Mouse (Mus musculus): ENCODE results near the gene Gdap2. TPM values are rescaled to one million over a fixed set of nuclear protein-coding genes. Genes with fewer than 3 reads are reported as not detected.

Gene Gdap2
- polyA plus RNA-seq, 1 experiment from 2014 or later = 30.9 TPM

- peaks cover 28% of the 10 kb centered on the region for H3K36me3 ChIP-seq
- no peak for DNase-seq (ENCODE audit: low spot score)
These were observed 32.0 kb downstream of the Gdap2 start for GRCm38 (mm10) chr3:100194210-100194609.

GRCm38 (mm10) chr3:100201554-100201953 is 39.4 kb downstream of the Gdap2 start:
- Histone ChIP-seq H3K9me3 (replicated peaks) (no peaks in the 10 kb centered on the region), H3K36me3 (peaks cover 53% of the 10 kb centered on the region), H3K4me1 (no peaks in the 10 kb centered on the region), H3K27me3 (ENCODE audit: low read depth, poor library complexity, severe bottlenecking) (no peaks in the 10 kb centered on the region), H3K4me3 (no peak overlapping the region), H3K27ac (replicated peaks) (no peak overlapping the region)
- WGBS = 97% methylated on average over 7 of the region's 7 CpGs
- DNase-seq (ENCODE audit: low spot score) = no peak

More at GRCm38 (mm10) chr3:100194210-100194609, 32.0 kb downstream of the Gdap2 start:
- H3K27me3 ChIP-seq (ENCODE audit: low read depth, poor library complexity, severe bottlenecking) = no peaks in the 10 kb centered on the region
- no peaks in the 10 kb centered on the region for H3K9me3 ChIP-seq (replicated peaks)
- 74% methylated on average over 5 of the region's 5 CpGs for WGBS
- no peaks in the 10 kb centered on the region for H3K4me1 ChIP-seq
- no peak overlapping the region for H3K4me3 ChIP-seq
- H3K27ac ChIP-seq (replicated peaks) = no peak overlapping the region

- Histone ChIP-seq H3K36me3 (peaks cover 37% of the 10 kb centered on the region), H3K4me3 (no peak overlapping the region), H3K27me3 (ENCODE audit: low read depth, poor library complexity, severe bottlenecking) (no peaks in the 10 kb centered on the region), H3K27ac (replicated peaks) (no peak overlapping the region), H3K4me1 (no peaks in the 10 kb centered on the region), H3K9me3 (replicated peaks) (no peaks in the 10 kb centered on the region)
- no peak for DNase-seq (ENCODE audit: low spot score)
- WGBS = 80% methylated on average over 1 of the region's 1 CpGs
These were observed 44.8 kb downstream of the Gdap2 start for GRCm38 (mm10) chr3:100206973-100207372.

- H3K27me3 ChIP-seq (ENCODE audit: low read depth, poor library complexity, severe bottlenecking) = no peaks in the 10 kb centered on the region
- DNase-seq (ENCODE audit: low spot score) = no peak
- no peak overlapping the region for H3K4me3 ChIP-seq
- no peaks in the 10 kb centered on the region for H3K9me3 ChIP-seq (replicated peaks)
- 92% methylated on average over 5 of the region's 5 CpGs for WGBS
- no peaks in the 10 kb centered on the region for H3K4me1 ChIP-seq
- H3K36me3 ChIP-seq = no peaks in the 10 kb centered on the region
- H3K27ac ChIP-seq (replicated peaks) = no peak overlapping the region
These were observed 53.3 kb downstream of the Gdap2 start for GRCm38 (mm10) chr3:100215469-100215868.

GRCm38 (mm10) chr3:100225326-100225959 is 63.3 kb downstream of the Gdap2 start:
- Histone ChIP-seq H3K27ac (replicated peaks) (no peak overlapping the region), H3K4me1 (no peaks in the 10 kb centered on the region), H3K4me3 (no peak overlapping the region), H3K9me3 (replicated peaks) (no peaks in the 10 kb centered on the region), H3K36me3 (no peaks in the 10 kb centered on the region), H3K27me3 (ENCODE audit: low read depth, poor library complexity, severe bottlenecking) (no peaks in the 10 kb centered on the region)
- 89% methylated on average over 12 of the region's 12 CpGs for WGBS
- DNase-seq (ENCODE audit: low spot score) = no peak

GRCm38 (mm10) chr3:100227509-100227908 is 65.3 kb downstream of the Gdap2 start:
- Histone ChIP-seq H3K9me3 (replicated peaks) (no peaks in the 10 kb centered on the region), H3K36me3 (no peaks in the 10 kb centered on the region), H3K27me3 (ENCODE audit: low read depth, poor library complexity, severe bottlenecking) (no peaks in the 10 kb centered on the region), H3K27ac (replicated peaks) (no peak overlapping the region), H3K4me3 (no peak overlapping the region), H3K4me1 (no peaks in the 10 kb centered on the region)
- 83% methylated on average over 1 of the region's 1 CpGs for WGBS
- DNase-seq (ENCODE audit: low spot score) = no peak

- Histone ChIP-seq H3K9me3 (replicated peaks) (no peaks in the 10 kb centered on the region), H3K27me3 (ENCODE audit: low read depth, poor library complexity, severe bottlenecking) (no peaks in the 10 kb centered on the region), H3K36me3 (no peaks in the 10 kb centered on the region), H3K4me3 (no peak overlapping the region), H3K27ac (replicated peaks) (no peak overlapping the region), H3K4me1 (no peaks in the 10 kb centered on the region)
- DNase-seq (ENCODE audit: low spot score) = no peak
- WGBS = 89% methylated on average over 3 of the region's 3 CpGs
These were observed 66.8 kb downstream of the Gdap2 start for GRCm38 (mm10) chr3:100228981-100229380.

- Histone ChIP-seq H3K4me3 (no peak overlapping the region), H3K27ac (replicated peaks) (no peak overlapping the region), H3K36me3 (no peaks in the 10 kb centered on the region), H3K4me1 (no peaks in the 10 kb centered on the region), H3K27me3 (ENCODE audit: low read depth, poor library complexity, severe bottlenecking) (no peaks in the 10 kb centered on the region), H3K9me3 (replicated peaks) (no peaks in the 10 kb centered on the region)
- no peak for DNase-seq (ENCODE audit: low spot score)
These were observed 74.7 kb downstream of the Gdap2 start for GRCm38 (mm10) chr3:100236725-100237436.

- no peak overlapping the region for H3K4me3 ChIP-seq
- H3K4me1 ChIP-seq = no peaks in the 10 kb centered on the region
- no peak overlapping the region for H3K27ac ChIP-seq (replicated peaks)
- no peak for DNase-seq (ENCODE audit: low spot score)
- H3K27me3 ChIP-seq (ENCODE audit: low read depth, poor library complexity, severe bottlenecking) = no peaks in the 10 kb centered on the region
- no peaks in the 10 kb centered on the region for H3K36me3 ChIP-seq
- H3K9me3 ChIP-seq (replicated peaks) = no peaks in the 10 kb centered on the region
- WGBS = 93% methylated on average over 4 of the region's 4 CpGs
These were observed 80.0 kb downstream of the Gdap2 start for GRCm38 (mm10) chr3:100242230-100242629.

- no peak for DNase-seq (ENCODE audit: low spot score)
- Histone ChIP-seq H3K27me3 (ENCODE audit: low read depth, poor library complexity, severe bottlenecking) (no peaks in the 10 kb centered on the region), H3K27ac (replicated peaks) (no peak overlapping the region), H3K9me3 (replicated peaks) (no peaks in the 10 kb centered on the region), H3K4me3 (no peak overlapping the region), H3K36me3 (no peaks in the 10 kb centered on the region), H3K4me1 (no peaks in the 10 kb centered on the region)
- 67% methylated on average over 4 of the region's 4 CpGs for WGBS
These were observed 84.2 kb downstream of the Gdap2 start for GRCm38 (mm10) chr3:100246286-100246825.

Other genes starting within 250 kb of the Gdap2 start
- 58.7 and 61.1 TPM in 2 replicates for gene Wdr3, start within 50 bp of the Gdap2 start, polyA plus RNA-seq (2016; fragmentation: Nextera tagmentation; extraction: Ambion mirVana)

Measured in midbrain, embryonic 10.5 days (tissue).